Mouse (Mus musculus): Measurements from ENCODE around the gene Rab11a.

Gene Rab11a

DNA sequence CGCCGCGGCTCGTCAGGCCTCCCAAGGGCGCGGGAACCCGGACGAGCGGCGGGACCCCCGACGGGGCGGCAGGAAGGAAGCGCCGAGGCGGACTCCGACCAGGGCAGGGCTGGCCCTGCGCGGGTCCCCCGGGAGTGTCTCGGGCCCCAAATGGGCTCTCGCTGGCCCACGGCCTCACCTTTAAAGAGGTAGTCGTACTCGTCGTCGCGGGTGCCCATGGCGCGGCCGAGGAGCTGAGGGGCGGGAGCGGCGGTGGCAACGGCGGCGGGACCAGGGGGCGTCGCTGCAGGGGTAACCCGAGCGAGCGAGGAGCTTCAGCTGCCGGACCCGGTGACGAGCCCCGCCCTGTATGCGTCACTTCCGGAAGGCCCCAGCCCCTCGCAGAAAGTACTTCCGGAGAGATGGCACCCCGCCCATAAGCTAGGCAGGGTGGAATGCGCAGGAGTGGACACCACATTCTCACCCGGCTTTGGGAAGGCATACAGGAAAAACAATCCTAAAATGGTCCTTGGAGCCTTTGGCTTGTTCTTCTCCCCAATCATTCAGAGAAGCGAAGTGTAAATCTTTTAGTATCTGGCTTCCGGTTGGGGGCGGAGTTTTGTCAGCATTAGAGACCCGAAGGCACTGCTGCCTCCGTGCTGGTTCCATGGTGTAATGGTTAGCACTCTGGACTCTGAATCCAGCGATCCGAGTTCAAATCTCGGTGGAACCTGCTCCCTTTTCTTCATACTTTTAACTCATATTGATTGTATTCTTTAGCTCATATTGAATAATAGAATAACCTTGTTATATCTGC is at the start of gene Rab11a:
TSS of gene Rab11a (minus strand) at position 353 of the 796 bp plus-strand sequence.
- DNase-seq (ENCODE audit: low read depth, low spot score) = peak; percentile 82

DNA sequence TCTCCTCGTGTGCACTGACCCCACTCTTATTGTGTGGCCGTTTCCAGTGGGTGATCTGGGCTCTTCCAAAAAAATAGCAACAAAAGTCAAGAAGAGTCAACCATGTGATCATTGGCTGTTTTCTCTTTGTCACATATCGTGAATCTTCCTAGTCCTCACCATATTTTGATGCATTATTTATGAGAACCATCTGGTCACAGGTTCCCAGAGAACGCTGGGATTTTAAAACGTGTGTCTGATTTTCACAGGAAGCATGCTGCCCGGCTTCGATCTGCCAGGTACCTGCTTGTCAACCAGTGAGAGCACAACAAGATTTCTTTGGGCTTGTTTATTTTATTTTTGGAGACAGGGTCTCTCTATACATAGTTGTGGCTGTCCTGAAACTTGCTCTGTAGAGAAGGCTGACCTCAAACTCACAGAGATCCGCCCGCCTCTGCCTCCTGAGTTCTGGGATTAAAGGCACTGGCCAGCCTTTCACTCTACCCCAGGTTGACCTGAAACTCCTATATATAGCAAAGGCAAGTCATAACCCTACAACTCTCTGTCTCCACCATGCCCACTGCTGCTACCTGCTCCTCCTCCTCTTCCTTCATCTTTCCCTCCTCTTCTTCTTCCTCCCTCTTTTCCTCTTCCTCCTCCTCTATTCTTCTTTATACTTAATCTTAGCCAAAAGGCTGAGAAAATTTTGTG is 48.8 kb upstream of the Rab11a start:
- DNase-seq (ENCODE audit: low read depth, low spot score) = no peak

DNA sequence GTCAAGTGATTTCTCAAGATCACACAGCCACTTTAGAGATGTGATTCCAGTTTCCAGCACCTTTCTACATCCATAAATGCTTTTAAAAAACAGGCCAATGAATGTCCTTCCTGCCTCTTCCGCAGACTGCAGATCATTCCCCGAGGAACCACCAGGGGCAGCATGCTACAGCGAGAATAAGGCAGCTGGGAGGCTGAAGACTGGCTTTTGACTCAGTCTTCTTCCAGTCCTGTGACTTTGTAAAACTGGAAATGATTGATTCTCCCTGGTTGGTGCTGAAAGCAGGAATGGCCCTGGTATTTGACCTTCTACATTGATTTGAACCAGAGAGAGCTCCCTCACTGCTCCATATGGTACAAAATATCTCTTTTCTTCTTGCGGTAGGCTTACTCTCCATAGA is 47.3 kb upstream of the Rab11a start:
- no peak for DNase-seq (ENCODE audit: low read depth, low spot score)

DNA sequence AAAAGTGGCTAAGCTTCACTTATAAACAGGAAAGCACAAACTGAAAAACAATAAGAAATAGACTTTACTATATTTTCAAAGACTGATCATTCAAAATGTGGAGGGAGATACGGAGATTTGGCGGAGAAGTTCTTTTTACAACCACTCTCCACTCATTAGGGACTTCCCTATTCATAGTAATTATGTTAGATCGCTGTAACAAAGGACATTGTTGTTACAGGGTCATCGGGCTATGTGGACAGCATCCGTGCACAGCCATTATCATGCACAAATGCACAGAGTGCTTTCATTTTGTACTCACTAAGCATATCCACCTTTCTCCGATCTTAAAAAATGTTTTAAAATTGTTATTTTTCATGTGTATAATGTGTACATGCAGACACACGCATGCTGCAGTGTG is 46.0 kb upstream of the Rab11a start:
- no peak for DNase-seq (ENCODE audit: low read depth, low spot score)

DNA sequence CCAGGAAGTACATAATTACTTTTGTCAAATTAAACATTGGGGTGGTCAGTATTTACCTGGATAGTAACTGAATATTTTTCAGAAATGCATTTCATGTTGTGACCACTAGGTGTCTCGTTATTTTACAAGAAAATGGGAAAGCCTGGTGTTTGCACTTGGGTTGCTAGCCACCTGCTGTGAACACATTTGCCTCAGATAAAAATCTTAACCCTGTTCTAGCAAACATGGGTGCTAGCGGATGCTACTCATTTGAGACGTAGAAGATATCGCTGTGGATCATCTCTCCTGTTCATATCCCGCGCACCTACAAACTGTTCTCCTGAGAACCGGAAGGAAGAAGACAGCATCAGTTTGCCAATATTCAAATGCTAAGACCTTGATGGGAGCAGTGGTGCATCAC is 42.1 kb upstream of the Rab11a start:
- peak; percentile 13 for DNase-seq (ENCODE audit: low read depth, low spot score)

DNA sequence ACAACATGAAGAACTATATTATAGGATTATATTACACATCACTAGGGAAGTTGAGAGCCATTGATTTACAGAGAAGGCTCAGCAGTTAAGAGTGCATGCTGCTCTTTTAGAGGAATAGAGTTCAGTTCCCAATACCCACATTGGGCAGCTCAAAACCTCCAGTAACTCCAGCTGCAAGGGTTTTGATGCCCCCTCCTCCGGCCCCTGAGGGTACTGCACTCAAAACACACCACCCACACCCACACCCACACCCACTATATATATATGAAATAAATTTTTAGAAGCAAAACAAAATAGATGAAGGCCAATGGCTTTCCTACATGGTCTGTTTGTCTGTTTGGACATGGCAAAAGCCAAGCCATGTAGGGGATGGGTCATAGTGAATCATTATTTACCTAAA is 40.6 kb upstream of the Rab11a start:
- no peak for DNase-seq (ENCODE audit: low read depth, low spot score)

DNA sequence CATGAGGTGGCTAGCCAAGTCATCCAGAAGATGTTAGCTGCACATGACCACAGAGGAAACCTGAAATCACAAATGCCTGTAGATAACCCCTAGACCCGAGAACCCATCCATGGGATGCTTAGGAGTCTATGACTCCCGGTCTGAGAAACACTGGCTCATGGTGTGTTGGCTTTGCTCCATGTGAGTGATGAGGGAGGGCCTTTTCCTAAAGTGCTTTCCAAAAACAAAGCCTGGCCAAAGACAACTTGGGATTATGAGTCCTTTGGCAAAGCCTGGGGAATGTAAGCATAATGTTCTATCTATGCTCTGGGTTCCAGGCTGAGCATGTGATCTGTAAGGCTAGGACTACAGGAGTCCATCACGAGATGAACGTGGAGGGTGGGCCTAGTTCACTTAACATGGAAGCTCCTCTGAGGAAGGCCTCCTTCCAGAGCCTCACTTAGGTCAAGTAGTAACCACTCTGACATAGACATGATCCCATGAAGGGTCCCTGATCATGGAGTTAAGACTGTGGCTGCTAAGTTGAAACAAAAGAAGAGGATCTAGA is 40.0 kb upstream of the Rab11a start:
- no peak for DNase-seq (ENCODE audit: low read depth, low spot score)

DNA sequence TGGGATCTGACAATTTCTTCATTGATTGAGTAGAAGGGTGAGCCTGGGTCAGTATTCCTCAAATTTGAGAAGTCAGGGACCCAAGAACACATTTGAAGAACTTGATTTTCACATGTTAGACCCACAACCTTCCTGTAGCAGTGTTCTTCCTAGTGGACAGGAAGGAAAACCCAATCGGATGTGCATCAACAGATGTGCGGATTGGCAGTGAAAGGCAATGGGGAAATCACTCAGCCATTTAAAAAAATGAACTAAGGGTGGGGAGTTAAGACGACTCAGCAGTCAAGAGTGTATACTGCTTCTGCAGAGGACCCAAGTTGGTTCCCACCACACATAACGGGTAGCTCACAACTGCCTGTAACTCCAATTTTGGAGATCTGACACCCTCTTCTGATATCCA is 37.9 kb upstream of the Rab11a start:
- DNase-seq (ENCODE audit: low read depth, low spot score) = no peak

DNA sequence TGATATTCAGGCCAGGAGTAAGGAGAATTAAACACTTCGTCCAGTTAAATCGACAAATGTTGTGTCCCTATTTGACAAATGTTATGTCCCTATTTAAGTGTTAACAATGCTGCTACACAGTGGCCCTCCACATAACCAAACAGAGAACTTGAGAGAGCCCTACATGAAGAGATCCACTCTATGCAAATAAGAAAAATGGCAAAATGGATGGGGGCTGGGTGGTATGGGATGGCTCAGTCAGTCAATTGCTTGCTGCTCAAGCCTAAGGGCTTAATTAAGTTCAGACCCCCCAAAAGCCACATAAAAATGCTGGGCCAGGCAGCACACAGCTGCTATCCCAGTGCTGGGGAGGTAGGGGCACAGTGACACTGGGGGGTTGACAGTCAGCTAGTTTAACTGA is 37.3 kb upstream of the Rab11a start:
- no peak for DNase-seq (ENCODE audit: low read depth, low spot score)

DNA sequence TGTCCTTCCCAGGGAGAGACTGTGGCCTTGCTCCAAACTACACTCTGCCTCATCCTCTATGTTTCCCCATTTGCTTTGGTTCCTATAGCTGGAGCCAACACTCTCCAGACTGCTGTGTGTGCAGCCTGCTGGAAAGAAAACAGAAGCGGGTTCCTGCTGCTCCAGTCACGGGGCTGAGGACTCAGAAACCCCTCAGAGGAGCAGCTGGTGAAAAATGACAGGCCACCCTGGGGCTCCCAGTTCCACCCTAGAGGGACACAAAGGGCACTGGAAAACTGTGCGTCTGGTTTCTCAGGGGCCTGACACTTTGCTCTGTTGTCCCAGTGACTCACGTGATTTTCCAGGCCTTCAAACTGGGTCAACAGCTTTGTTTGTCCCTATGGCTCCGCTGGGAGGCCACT is 36.9 kb upstream of the Rab11a start:
- DNase-seq (ENCODE audit: low read depth, low spot score) = no peak

DNA sequence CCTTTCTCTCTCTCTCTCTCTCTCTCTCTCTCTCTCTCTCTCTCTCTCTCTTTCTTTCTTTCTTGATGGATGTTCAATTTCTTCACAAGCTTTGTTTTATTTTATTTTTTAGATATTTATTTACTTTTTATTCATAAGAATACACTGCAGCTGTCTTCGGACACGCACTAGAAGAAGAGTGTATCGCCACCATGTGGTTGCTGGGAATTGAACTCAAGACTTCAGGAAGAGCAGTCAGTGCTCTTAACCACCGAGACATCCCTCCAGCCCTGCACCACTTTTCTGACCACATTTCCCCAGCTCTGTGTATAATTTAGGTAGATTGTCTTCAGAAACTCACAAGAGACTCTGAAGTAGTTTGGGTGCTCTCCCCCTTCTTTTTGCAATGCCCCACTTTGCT is 36.4 kb upstream of the Rab11a start:
- DNase-seq (ENCODE audit: low read depth, low spot score) = no peak

DNA sequence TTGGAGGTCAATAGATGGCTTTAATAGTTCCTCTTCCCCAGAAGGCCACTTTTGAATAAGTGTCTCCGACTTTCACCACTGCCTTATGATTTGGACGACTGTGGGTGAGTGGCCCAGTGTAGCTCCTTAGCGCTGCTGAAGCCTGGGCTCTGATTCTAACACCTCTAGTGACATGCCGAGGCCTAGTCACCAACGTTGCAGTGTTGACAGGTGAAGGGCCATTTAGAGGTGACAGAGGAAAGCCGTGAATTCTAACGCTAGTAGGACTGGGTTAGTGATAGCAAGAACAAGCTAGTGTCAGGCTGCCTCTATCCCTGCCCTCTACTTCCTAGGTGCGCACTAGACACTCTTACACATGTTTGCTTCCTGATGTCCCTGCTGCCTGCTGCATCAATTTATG is 35.7 kb upstream of the Rab11a start:
- DNase-seq (ENCODE audit: low read depth, low spot score) = no peak

DNA sequence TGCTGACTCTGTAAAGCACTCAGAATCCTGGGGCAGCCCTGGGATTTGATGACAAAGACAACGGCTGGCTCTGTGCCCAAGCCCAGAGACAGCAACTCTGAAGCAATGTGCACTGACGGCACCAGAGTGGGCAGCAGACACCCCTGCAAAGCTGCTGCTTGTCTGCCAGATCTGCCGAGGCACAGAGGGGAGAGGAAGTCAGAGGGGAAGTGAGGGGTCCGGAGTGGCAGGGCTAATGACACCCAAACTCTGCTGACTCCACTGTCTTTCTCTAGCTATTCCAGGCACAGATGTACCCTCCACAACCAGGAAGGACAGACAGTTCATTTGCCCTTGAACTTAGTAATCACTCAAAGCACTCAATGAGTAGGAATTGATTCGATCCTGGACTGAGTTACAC is 33.7 kb upstream of the Rab11a start:
- DNase-seq (ENCODE audit: low read depth, low spot score) = no peak

DNA sequence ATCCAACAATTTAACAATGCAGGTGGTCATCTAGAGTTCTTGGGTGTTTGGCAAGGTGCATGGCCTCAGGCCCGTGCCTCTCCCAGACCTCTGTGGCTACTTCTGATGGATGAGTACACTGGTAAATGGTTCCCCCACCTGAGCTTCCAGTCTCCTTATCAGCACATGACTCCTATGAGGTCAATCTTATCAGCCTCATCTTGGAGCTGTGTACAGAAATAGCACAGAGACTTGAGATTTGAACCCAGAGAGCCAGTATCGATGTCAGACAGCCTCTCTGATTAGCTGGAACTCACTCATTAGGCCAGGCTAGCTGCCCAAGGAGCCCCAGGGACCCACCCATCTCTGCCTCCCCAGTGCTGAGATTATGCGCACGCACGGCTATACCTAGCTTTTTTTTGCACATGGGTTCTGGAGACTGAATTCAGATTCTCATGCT is 32.9 kb upstream of the Rab11a start:
- no peak for DNase-seq (ENCODE audit: low read depth, low spot score)

DNA sequence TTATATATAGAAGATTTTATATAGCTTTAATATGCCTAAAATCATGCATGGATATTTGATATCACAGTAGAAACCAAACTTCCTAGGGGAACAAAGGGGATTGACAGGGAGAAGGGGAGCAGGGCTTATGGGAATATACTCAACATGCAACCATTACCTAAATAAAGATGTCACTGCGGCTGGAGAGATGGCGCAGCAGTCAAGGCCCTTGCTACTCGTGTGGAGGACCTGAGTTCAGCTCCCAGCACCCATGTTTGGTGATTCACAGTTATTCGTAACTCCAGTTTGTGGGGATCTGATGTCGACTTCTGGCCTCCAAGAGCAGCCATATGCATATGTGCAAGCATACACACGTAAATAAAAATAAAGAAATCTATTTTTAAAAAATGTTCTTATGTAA is 32.4 kb upstream of the Rab11a start:
- DNase-seq (ENCODE audit: low read depth, low spot score) = no peak

DNA sequence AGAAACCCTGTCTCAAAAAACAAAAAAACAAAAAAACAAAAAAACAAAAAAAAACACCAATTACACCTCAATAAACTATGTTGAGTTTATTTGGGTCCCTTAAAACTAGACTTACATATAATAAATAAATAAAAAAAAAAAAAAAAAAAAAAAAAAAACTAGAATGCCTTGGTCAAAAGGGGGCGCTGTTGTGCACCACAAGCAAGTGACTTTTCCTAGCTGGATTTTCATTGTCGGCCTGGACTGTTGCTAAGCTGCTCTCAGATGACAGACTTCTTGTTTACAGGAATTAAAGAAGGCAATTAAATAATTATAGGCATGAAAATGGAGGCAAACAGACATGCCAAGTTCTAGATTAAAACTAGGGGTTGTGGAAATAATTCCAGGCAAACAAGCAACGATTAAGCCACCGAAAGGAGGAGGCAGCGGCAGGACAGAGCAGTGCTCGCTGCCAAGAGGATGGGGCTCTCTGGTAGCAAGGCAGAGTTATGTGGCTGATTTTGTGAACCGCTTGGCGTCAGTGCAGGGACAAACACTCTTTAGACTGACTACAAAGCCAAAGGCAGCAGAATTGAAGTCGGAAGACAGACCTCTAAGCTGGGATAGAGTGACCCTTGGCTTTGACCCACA is 31.6 kb upstream of the Rab11a start:
- DNase-seq (ENCODE audit: low read depth, low spot score) = no peak

DNA sequence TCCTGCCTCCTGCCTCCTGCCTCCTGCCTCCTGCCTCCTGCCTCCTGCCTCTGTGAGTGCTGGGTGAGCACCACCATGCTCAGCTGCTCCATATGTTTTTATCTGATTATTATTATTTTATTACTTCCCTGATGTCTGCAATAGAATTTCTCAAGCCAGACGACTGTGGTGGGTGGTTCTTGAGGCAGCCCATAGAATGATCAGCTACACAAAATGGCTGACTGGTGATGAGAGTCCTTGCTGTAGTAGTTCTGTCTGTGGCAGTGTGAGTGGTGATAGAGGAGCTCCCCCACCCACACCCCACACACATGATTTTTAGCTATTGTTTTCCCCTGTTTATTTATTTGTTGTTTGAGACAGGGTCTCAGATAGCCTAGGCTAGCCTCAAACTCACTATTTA is 30.2 kb upstream of the Rab11a start:
- DNase-seq (ENCODE audit: low read depth, low spot score) = no peak

DNA sequence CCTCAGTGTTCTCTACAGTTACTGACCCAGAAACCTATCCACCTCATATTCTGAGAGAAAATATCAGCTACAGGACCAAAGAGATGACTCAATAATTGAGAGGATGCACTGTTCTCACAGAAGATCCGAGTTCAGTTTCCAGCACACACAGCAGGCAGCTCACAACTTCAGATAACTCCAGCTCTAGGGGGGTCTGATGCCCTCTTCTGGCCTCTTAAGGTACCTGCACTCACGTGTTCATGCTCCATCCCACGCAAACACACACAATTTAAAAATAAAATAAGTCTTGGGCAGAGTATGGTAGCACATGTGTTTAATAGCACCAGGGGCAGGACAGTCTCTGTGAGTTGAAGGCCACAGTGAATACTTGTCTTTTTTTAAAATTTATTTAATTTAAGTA is 28.6 kb upstream of the Rab11a start:
- no peak for DNase-seq (ENCODE audit: low read depth, low spot score)

DNA sequence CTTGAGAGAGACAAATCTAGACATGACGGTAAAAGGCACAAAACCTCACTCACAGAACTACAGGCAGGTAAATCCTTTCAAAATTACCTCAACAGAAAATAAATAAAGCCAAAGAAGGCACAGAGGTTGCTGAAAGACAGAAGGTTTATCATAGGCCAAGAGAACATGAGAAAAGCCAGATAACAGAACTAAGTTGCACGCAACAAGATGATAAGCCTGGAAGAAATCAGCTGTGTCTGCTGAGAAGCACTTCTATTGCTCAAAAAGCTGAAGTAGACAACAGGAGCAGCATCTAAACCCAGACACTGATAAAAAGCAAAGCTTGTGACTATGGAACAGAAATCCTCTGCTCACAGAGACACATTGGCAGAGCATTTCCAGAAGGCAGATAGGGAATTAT is 27.3 kb upstream of the Rab11a start:
- no peak for DNase-seq (ENCODE audit: low read depth, low spot score)

DNA sequence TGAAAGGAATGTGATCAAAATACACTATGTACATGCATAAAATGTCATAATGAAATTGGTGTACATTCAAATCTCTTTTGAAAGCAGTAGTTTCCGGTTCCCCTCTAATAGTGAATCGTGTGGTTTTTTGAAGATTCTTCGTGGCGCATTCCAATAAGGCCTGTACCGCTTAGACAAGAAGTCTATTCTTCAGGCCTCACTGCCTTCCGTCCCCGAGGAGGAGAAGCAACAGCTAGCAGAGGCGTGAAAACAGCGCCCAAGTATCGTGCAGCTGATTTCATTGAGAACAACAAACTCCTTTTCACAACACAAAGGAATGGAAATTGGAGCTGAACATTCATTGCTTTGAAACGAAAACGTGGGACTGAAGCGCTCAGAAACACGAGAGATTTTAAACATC is 20.5 kb upstream of the Rab11a start:
- DNase-seq (ENCODE audit: low read depth, low spot score) = no peak

DNA sequence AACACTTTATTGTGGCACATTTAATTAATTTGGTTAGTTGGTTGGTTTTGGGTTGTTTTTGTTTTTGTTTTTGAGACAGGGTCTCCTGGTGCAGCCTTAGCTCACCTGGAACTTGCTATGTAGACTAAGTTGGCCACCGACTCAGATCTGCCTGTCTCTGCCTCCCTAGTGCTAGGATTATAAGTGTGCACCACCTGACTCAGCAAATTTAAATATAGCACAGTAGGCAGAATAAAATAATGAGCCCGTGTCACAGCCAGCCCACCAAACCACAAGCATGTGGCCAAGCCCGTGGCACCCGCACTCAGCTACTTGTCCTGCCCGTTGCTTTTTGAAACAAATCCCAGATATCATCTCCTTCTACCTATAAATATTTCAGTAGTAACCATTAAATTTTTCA is 15.0 kb upstream of the Rab11a start:
- DNase-seq (ENCODE audit: low read depth, low spot score) = no peak

DNA sequence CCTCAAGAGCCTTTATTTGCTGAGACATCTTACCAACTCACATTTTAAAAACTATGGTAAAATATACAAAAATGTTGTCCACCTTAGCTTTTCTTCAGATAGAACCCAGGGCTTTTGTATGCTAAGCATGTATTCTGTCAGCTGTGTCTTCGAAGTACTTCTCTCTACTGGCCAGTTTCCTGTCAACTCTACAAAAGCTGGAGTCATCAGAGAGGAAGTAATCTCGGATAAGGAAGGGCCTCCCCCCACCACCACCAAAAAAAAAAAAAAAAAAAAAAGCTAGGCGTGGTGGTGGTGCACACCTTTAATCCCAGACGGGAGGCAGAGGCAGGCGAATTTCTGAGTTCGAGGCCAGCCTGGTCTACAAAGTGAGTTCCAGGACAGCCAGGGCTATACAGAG is 11.8 kb upstream of the Rab11a start:
- no peak for DNase-seq (ENCODE audit: low read depth, low spot score)

DNA sequence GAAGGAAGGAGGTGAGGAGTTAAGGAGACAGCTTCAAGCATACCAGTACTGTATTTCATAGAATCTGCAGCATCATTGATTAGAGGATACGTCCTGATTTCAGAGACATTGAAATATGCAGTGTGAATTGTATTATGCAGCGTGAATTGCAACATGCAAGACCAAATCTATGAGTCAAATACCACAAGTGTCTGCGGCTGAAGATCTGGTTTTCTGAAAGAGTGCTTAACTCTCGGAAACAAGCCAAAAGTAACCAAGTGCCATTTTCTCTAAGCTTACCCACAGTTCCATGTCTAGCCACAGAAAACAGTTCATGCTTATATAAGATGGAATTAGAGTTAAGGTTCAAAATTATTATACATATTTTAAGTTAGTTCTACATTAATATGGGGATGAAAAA is 10.2 kb upstream of the Rab11a start:
- no peak for DNase-seq (ENCODE audit: low read depth, low spot score)

Data from WW6 (cell line).